Mouse (Mus musculus) kidney, adult 2 months (tissue): ENCODE measurements at regions not wholly inside any gene's neighbourhood (a gene's known extent, or its start where the extent isn't known, plus 50 kb on each side); places are given as distances from the start of the nearest gene placed in this dataset.

Experiments
- DNase-seq: peaks from one replicate; pipeline ENCODE4 v3.0.0; 2021
- H3K27ac ChIP-seq: fragments of 200-500 bp; 2 replicates; pipeline ENCODE4 v1.5.1; 2012; ENCODE audit warnings: low read depth, low read length, control low read depth, inconsistent platforms; ENCODE audit not compliant: insufficient read depth
- H3K27me3 ChIP-seq: fragments of 200-500 bp; replicated peaks from 2 replicates; pipeline ENCODE4 v1.6.1; 2012; ENCODE audit warnings: mild to moderate bottlenecking, moderate library complexity, low read length, inconsistent platforms; ENCODE audit not compliant: control insufficient read depth, insufficient read depth
- H3K36me3 ChIP-seq: fragments of 200-500 bp; 2 replicates; pipeline ENCODE4 v1.6.1; 2012; ENCODE audit warnings: mild to moderate bottlenecking, moderate library complexity, low read length, inconsistent platforms; ENCODE audit not compliant: control insufficient read depth, insufficient read depth
- H3K4me1 ChIP-seq: fragments of 200-500 bp; 2 replicates; pipeline ENCODE4 v1.6.1; 2011; ENCODE audit warnings: low read length; ENCODE audit not compliant: control insufficient read depth, insufficient read depth
- H3K4me3 ChIP-seq: fragments of 200-500 bp; 2 replicates; pipeline ENCODE4 v1.5.1; 2011; ENCODE audit warnings: mild to moderate bottlenecking, low read depth, low read length, control low read depth; ENCODE audit not compliant: insufficient read depth
- CTCF ChIP-seq: fragments of 200-500 bp; conservative IDR thresholded peaks from 2 replicates; pipeline ENCODE4 v1.5.1; 2011; ENCODE audit warnings: low read depth, mild to moderate bottlenecking, control low read depth, low read length, moderate library complexity, mixed read lengths; ENCODE audit not compliant: insufficient read depth, insufficient read length
- POLR2A ChIP-seq: fragments of 200-500 bp; IDR thresholded peaks from one replicate; pipeline ENCODE4 v1.6.1; 2011; ENCODE audit warnings: low read depth, low read length, control low read depth
- WGBS: fragments of 180-500 bp; shearing (Covaris S2); methylation state at CpG from one replicate; pipeline ENCODE4 v1.1.7; 2018; 5-methylcytosine and 5-hydroxymethylcytosine counted together

- 31% methylated on average over 8 of the region's 8 CpGs for WGBS
- peak; percentile 63 for DNase-seq
- Histone ChIP-seq H3K27ac (no peak overlapping the region), H3K4me3 (no peak overlapping the region), H3K27me3 (no peaks in the 10 kb centered on the region), H3K36me3 (no peaks in the 10 kb centered on the region), H3K4me1 (peaks cover 7% of the 10 kb centered on the region; the same call in 1 of the 2 replicates)
- TF ChIP-seq POLR2A (no peak), CTCF (no peak)
Measured at GRCm38 (mm10) chr8:77774551-77775335, 50.5 kb upstream of the Ednra start.

GRCm38 (mm10) chr8:77775526-77775925, 51.3 kb upstream of the Ednra start:
- Histone ChIP-seq H3K4me1 (peaks cover 7% of the 10 kb centered on the region; the same call in 1 of the 2 replicates), H3K27ac (no peak overlapping the region), H3K36me3 (no peaks in the 10 kb centered on the region), H3K27me3 (no peaks in the 10 kb centered on the region), H3K4me3 (no peak overlapping the region)
- 93% methylated on average over 3 of the region's 3 CpGs for WGBS
- DNase-seq: no peak
- TF ChIP-seq POLR2A (no peak), CTCF (no peak)

- Histone ChIP-seq H3K27me3 (no peaks in the 10 kb centered on the region), H3K36me3 (no peaks in the 10 kb centered on the region), H3K27ac (no peak overlapping the region), H3K4me3 (no peak overlapping the region), H3K4me1 (peaks cover 5% of the 10 kb centered on the region; the same call in 1 of the 2 replicates)
- WGBS: 80% methylated on average over 5 of the region's 5 CpGs
- no peak for DNase-seq
- TF ChIP-seq CTCF (no peak), POLR2A (no peak)
Measured at GRCm38 (mm10) chr8:77777597-77777996, 53.3 kb upstream of the Ednra start.

GRCm38 (mm10) chr8:77785676-77786255, 61.5 kb upstream of the Ednra start:
- Histone ChIP-seq H3K27ac (no peak overlapping the region), H3K36me3 (no peaks in the 10 kb centered on the region), H3K4me1 (no peaks in the 10 kb centered on the region), H3K4me3 (no peak overlapping the region), H3K27me3 (no peaks in the 10 kb centered on the region)
- 75% methylated on average over 4 of the region's 4 CpGs for WGBS
- no peak for DNase-seq
- TF ChIP-seq CTCF (no peak), POLR2A (no peak)

GRCm38 (mm10) chr8:77794911-77795310, 70.6 kb upstream of the Ednra start:
- Histone ChIP-seq H3K27me3 (no peaks in the 10 kb centered on the region), H3K4me1 (peaks cover 4% of the 10 kb centered on the region; the same call in 1 of the 2 replicates), H3K36me3 (no peaks in the 10 kb centered on the region), H3K4me3 (no peak overlapping the region), H3K27ac (no peak overlapping the region)
- no peak for TF ChIP-seq CTCF
- no peak for TF ChIP-seq POLR2A
- peak; percentile 59 for DNase-seq
- 29% methylated on average over 1 of the region's 1 CpGs for WGBS

- WGBS: 67% methylated on average over 9 of the region's 9 CpGs
- H3K4me3 ChIP-seq: no peak overlapping the region
- H3K4me1 ChIP-seq: no peaks in the 10 kb centered on the region
- no peaks in the 10 kb centered on the region for H3K36me3 ChIP-seq
- peak; percentile 26 for DNase-seq
- TF ChIP-seq POLR2A: no peak
- TF ChIP-seq CTCF: no peak
- no peaks in the 10 kb centered on the region for H3K27me3 ChIP-seq
- H3K27ac ChIP-seq: no peak overlapping the region
Measured at GRCm38 (mm10) chr8:77803147-77803903, 79.1 kb upstream of the Ednra start.

GRCm38 (mm10) chr8:77804536-77804935, 80.3 kb upstream of the Ednra start:
- H3K27ac ChIP-seq: no peak overlapping the region
- H3K36me3 ChIP-seq: no peaks in the 10 kb centered on the region
- H3K27me3 ChIP-seq: no peaks in the 10 kb centered on the region
- no peaks in the 10 kb centered on the region for H3K4me1 ChIP-seq
- 57% methylated on average over 6 of the region's 6 CpGs for WGBS
- H3K4me3 ChIP-seq: no peak overlapping the region
- TF ChIP-seq POLR2A: no peak
- no peak for TF ChIP-seq CTCF
- DNase-seq: no peak
